ENCODE assay signal across 8 mouse cellular contexts in genomic region chr11:30291155-30291554, GRCm38 (mm10). TPM values are rescaled to one million over a fixed set of nuclear protein-coding genes. Genes with fewer than 3 reads are reported as not detected.
A peak's percentile ranks its signal among the peaks of the same experiment; 100 is the strongest.
DNase-seq lines count a peak whose midpoint lies in the region; ATAC-seq and TF ChIP-seq lines count a peak whose summit lies in the region.

No protein-coding gene starts in this region.

- H3K4me2 ChIP-seq in heart, embryonic 15.5 days, result 0 out of 2 replicates have a peak overlapping the region, but pooled peaks have one; percentile 5
- no peak overlapping the region for H3K4me2 ChIP-seq in liver, embryonic 16.5 days (ENCODE audit: low read depth, low read length)
- H3K4me2 ChIP-seq in midbrain, embryonic 16.5 days (ENCODE audit: low read length), result no peak overlapping the region

- H3K4me1 ChIP-seq in MEL (ENCODE audit: control insufficient read depth in 1 of 2, insufficient read depth in 2 of 2, low read length in 2 of 2), result peaks cover 3 to 14% of the 10 kb centered on the region in 2 experiments; a peak in 3 of 4 replicates
- peaks cover 35% of the 10 kb centered on the region for H3K4me1 ChIP-seq in heart, embryonic 15.5 days (replicated peaks)
- no peaks in the 10 kb centered on the region; the same call in 1 of the 2 replicates for H3K4me1 ChIP-seq in liver, embryonic 16.5 days (ENCODE audit: control insufficient read depth, low read depth, low read length)
- no peaks in the 10 kb centered on the region for H3K4me1 ChIP-seq in midbrain, embryonic 16.5 days (ENCODE audit: control insufficient read depth, insufficient read depth, low read length)
- H3K4me1 ChIP-seq in midbrain, embryonic 10.5 days, result peaks cover 7% of the 10 kb centered on the region; the same call in 1 of the 2 replicates

- H3K9ac ChIP-seq in MEL (ENCODE audit: control insufficient read depth, low read depth, low read length, poor library complexity, severe bottlenecking), result peak overlapping the region; percentile 30
- H3K9ac ChIP-seq in heart, embryonic 15.5 days, result no peak overlapping the region
- no peak overlapping the region for H3K9ac ChIP-seq in liver, embryonic 16.5 days (ENCODE audit: low read depth, low read length)
- no peak overlapping the region for H3K9ac ChIP-seq in midbrain, embryonic 16.5 days (ENCODE audit: low read depth, low read length)

- DNase-seq in MEL (ENCODE audit: low read depth, low spot score), result peak; percentile 86
- DNase-seq in adrenal gland, postnatal 36 days, result peak; percentile 45 to 57
- DNase-seq in right cerebral cortex, adult 2 months (ENCODE audit: low spot score in 2 of 2), result no peak
- no peak for DNase-seq in layer of hippocampus, postnatal 10 days (ENCODE audit: low spot score in 2 of 2)
- DNase-seq in midbrain, embryonic 10.5 days (ENCODE audit: low spot score), result no peak

- H3K79me2 ChIP-seq in MEL (ENCODE audit: control insufficient read depth, insufficient read depth, low read length, poor library complexity), result no peaks in the 10 kb centered on the region

- TF ChIP-seq CTCF in MEL (IDR thresholded peaks at IDR 0.05 in 2 of 3, conservative IDR thresholded peaks at IDR 0.05 in 1 of 3; ENCODE audit: control insufficient read depth in 1 of 3, insufficient read depth in 1 of 3, low read depth in 2 of 3, low read length in 3 of 3, poor library complexity in 1 of 3, severe bottlenecking in 1 of 3), result no peak

- H3K9me3 ChIP-seq in MEL (replicated peaks; ENCODE audit: insufficient read depth, low read length), result no peaks in the 10 kb centered on the region
- no peaks in the 10 kb centered on the region for H3K9me3 ChIP-seq in heart, embryonic 15.5 days (replicated peaks)
- no peaks in the 10 kb centered on the region for H3K9me3 ChIP-seq in liver, embryonic 16.5 days (replicated peaks; ENCODE audit: control insufficient read depth, low read length)
- no peaks in the 10 kb centered on the region for H3K9me3 ChIP-seq in midbrain, embryonic 16.5 days (replicated peaks; ENCODE audit: control insufficient read depth, low read length, poor library complexity, severe bottlenecking)
- no peaks in the 10 kb centered on the region for H3K9me3 ChIP-seq in midbrain, embryonic 10.5 days (replicated peaks)

- peak overlapping the region; percentile 26 to 56 for H3K4me3 ChIP-seq in MEL (ENCODE audit: control insufficient read depth in 1 of 2, insufficient read depth in 1 of 2, low read depth in 2 of 2, low read length in 2 of 2)
- no peak overlapping the region for H3K4me3 ChIP-seq in heart, embryonic 15.5 days
- no peak overlapping the region for H3K4me3 ChIP-seq in liver, embryonic 16.5 days (ENCODE audit: low read depth, low read length)
- no peak overlapping the region for H3K4me3 ChIP-seq in midbrain, embryonic 16.5 days (ENCODE audit: low read depth, low read length)
- no peak overlapping the region for H3K4me3 ChIP-seq in midbrain, embryonic 10.5 days

- peak overlapping the region; percentile 48 for H3K27ac ChIP-seq in MEL (ENCODE audit: control insufficient read depth, low read depth, low read length)
- H3K27ac ChIP-seq in heart, embryonic 15.5 days, result peak overlapping the region; percentile 77
- H3K27ac ChIP-seq in liver, embryonic 16.5 days (ENCODE audit: low read length), result no peak overlapping the region
- H3K27ac ChIP-seq in midbrain, embryonic 16.5 days (ENCODE audit: low read length), result no peak overlapping the region
- no peak overlapping the region for H3K27ac ChIP-seq in midbrain, embryonic 10.5 days (replicated peaks)

- TF ChIP-seq EP300 in MEL (IDR thresholded peaks at IDR 0.05; ENCODE audit: low read depth in 1 of 2, low read length in 2 of 2), result peak; percentile 66 to 84

- 35% methylated on average over 8 of the region's 8 CpGs for WGBS in heart, embryonic 15.5 days
- 5% methylated on average over 8 of the region's 8 CpGs for WGBS in liver, embryonic 16.5 days (ENCODE audit: insufficient replicate concordance)
- 66% methylated on average over 8 of the region's 8 CpGs for WGBS in midbrain, embryonic 16.5 days
- 64% methylated on average over 8 of the region's 8 CpGs for WGBS in midbrain, embryonic 10.5 days

- no peak for TF ChIP-seq POLR2A in MEL (IDR thresholded peaks at IDR 0.05; ENCODE audit: control insufficient read depth in 1 of 2, insufficient read depth in 1 of 2, low read depth in 1 of 2, low read length in 2 of 2, poor library complexity in 1 of 2)

- no peak for TF ChIP-seq RAD21 in MEL (IDR thresholded peaks at IDR 0.05; ENCODE audit: low read depth, low read length)

- ATAC-seq in heart, embryonic 15.5 days (replicated peaks; ENCODE audit: insufficient number of reproducible peaks, insufficient read depth, low FRiP score, low read depth), result peak; percentile 70; the same call in 1 of the 2 replicates
- peak; percentile 37; the same call in 1 of the 2 replicates for ATAC-seq in liver, embryonic 16.5 days (ENCODE audit: low read depth)
- no peak for ATAC-seq in midbrain, embryonic 16.5 days

- H3K27me3 ChIP-seq in MEL (ENCODE audit: control insufficient read depth in 1 of 2, insufficient read depth in 2 of 2, low read length in 2 of 2), result no peaks in the 10 kb centered on the region
- no peaks in the 10 kb centered on the region for H3K27me3 ChIP-seq in heart, embryonic 15.5 days
- no peaks in the 10 kb centered on the region for H3K27me3 ChIP-seq in liver, embryonic 16.5 days (ENCODE audit: control insufficient read depth, insufficient read depth, low read depth, low read length)
- H3K27me3 ChIP-seq in midbrain, embryonic 16.5 days (ENCODE audit: control insufficient read depth, insufficient read depth, low read depth, low read length), result no peaks in the 10 kb centered on the region
- no peaks in the 10 kb centered on the region for H3K27me3 ChIP-seq in midbrain, embryonic 10.5 days (ENCODE audit: low read depth, poor library complexity, severe bottlenecking)

- H3K36me3 ChIP-seq in MEL (ENCODE audit: control insufficient read depth in 1 of 2, insufficient read depth in 2 of 2, low read length in 2 of 2), result peaks cover 0 to 13% of the 10 kb centered on the region in 2 experiments; a peak in 2 of 4 replicates
- H3K36me3 ChIP-seq in heart, embryonic 15.5 days, result no peaks in the 10 kb centered on the region
- no peaks in the 10 kb centered on the region for H3K36me3 ChIP-seq in liver, embryonic 16.5 days (ENCODE audit: control insufficient read depth, insufficient read depth)
- no peaks in the 10 kb centered on the region for H3K36me3 ChIP-seq in midbrain, embryonic 16.5 days (ENCODE audit: control insufficient read depth, insufficient read depth, low read length)
- no peaks in the 10 kb centered on the region for H3K36me3 ChIP-seq in midbrain, embryonic 10.5 days

TF ChIP-seq in MEL, 35 proteins besides CTCF, POLR2A, EP300 and RAD21:
- no peak for TF ChIP-seq POLR2AphosphoS5 (IDR thresholded peaks at IDR 0.05; ENCODE audit: borderline replicate concordance, low read depth, low read length)
- no peak for TF ChIP-seq MEF2A (IDR thresholded peaks at IDR 0.05; ENCODE audit: extremely low read depth, insufficient replicate concordance, low read depth, low read length, poor library complexity, severe bottlenecking)
- 0 out of 2 replicates have a peak, but pooled peaks have one; percentile 20 for TF ChIP-seq MAZ (IDR thresholded peaks at IDR 0.05; ENCODE audit: low read depth, low read length)
- no peak for TF ChIP-seq MAX (IDR thresholded peaks at IDR 0.05; ENCODE audit: low read length)
- peak; percentile 66; the same call in 1 of the 2 replicates for TF ChIP-seq RCOR1 (IDR thresholded peaks at IDR 0.05; ENCODE audit: low read depth, low read length)
- TF ChIP-seq SIN3A (IDR thresholded peaks at IDR 0.05; ENCODE audit: low read length), result peak; percentile 53
- no peak for TF ChIP-seq SMC3 (IDR thresholded peaks at IDR 0.05; ENCODE audit: low read depth, low read length)
- TF ChIP-seq MYC (IDR thresholded peaks at IDR 0.05; ENCODE audit: low read depth, low read length), result peak; percentile 45; the same call in 1 of the 2 replicates
- TF ChIP-seq ZKSCAN1 (IDR thresholded peaks at IDR 0.05; ENCODE audit: low read depth, low read length), result no peak
- TF ChIP-seq ETS1 (IDR thresholded peaks at IDR 0.05; ENCODE audit: low read depth, low read length), result peak; percentile 42; the same call in 1 of the 2 replicates
- TF ChIP-seq TBP (IDR thresholded peaks at IDR 0.05; ENCODE audit: low read depth, low read length), result no peak
- TF ChIP-seq NELFE (IDR thresholded peaks at IDR 0.05; ENCODE audit: low read depth, low read length), result 0 out of 2 replicates have a peak, but pooled peaks have one; percentile 28
- TF ChIP-seq GATA1 (IDR thresholded peaks at IDR 0.05; ENCODE audit: low read depth, low read length), result no peak
- TF ChIP-seq ZC3H11A (IDR thresholded peaks at IDR 0.05; ENCODE audit: low read depth, low read length), result no peak
- 0 out of 2 replicates have a peak, but pooled peaks have one; percentile 64 for TF ChIP-seq JUND (IDR thresholded peaks at IDR 0.05; ENCODE audit: low read depth, low read length)

RNA-seq across cellular contexts. Expression of gene Sptbn1, which starts 23.2 kb away (rescaled TPM):
- 14.6 and 20.0 TPM in 2 replicates for total RNA-seq in MEL (2012; rRNA removed)
- 10 to 100 TPM in 1 of 2 experiments, not detected in 1; 20.2 TPM for polyA plus RNA-seq in MEL (2012; ENCODE audit: insufficient read depth in 1 of 2, insufficient read length in 2 of 2, low read depth in 1 of 2, low replicate concordance in 2 of 2, missing spikeins in 1 of 2)
- total RNA-seq in adrenal gland, postnatal 36 days (2021), result 100 to 1,000 TPM; 310 to 342 TPM
- 159 and 163 TPM in 2 replicates for polyA plus RNA-seq in heart, embryonic 15.5 days (2015; fragmentation: Nextera tagmentation; extraction: Ambion mirVana)
- 16.9 and 18.6 TPM in 2 replicates for polyA plus RNA-seq in liver, embryonic 16.5 days (2015; fragmentation: Nextera tagmentation; extraction: Ambion mirVana)
- 185 TPM in 2 replicates for polyA plus RNA-seq in midbrain, embryonic 16.5 days (2015; fragmentation: Nextera tagmentation; extraction: Ambion mirVana)
- 100 to 1,000 TPM; 682 to 697 TPM for total RNA-seq in layer of hippocampus, postnatal 10 days (2021)
- 61.9 and 74.7 TPM in 2 replicates for polyA plus RNA-seq in midbrain, embryonic 10.5 days (2016; fragmentation: Nextera tagmentation; extraction: Ambion mirVana)

Comparison
In these comparisons a context has a peak if more than half of its experiments do, and no peak if none do; other contexts are left out.
1. DNase-seq: peak in MEL (single experiment) and adrenal gland, postnatal 36 days (2 of 2); none in right cerebral cortex, adult 2 months (0 of 2), layer of hippocampus, postnatal 10 days (0 of 2) and midbrain, embryonic 10.5 days (single experiment).
2. H3K27ac ChIP-seq: peak in MEL (single experiment) and heart, embryonic 15.5 days (single experiment); none in liver, embryonic 16.5 days (single experiment), midbrain, embryonic 16.5 days (single experiment) and midbrain, embryonic 10.5 days (single experiment).
3. H3K4me3 ChIP-seq: peak in MEL (2 of 2); none in heart, embryonic 15.5 days (single experiment), liver, embryonic 16.5 days (single experiment), midbrain, embryonic 16.5 days (single experiment) and midbrain, embryonic 10.5 days (single experiment).